Mouse (Mus musculus): ENCODE data around the gene Pde10a. TPM values are rescaled to one million over a fixed set of nuclear protein-coding genes. Genes with fewer than 3 reads are reported as not detected.
A peak's percentile ranks its signal among the peaks of the same experiment; 100 is the strongest.

Gene Pde10a
- polyA plus RNA-seq, 1 experiment from 2014 or later: 6.2 TPM

DNA sequence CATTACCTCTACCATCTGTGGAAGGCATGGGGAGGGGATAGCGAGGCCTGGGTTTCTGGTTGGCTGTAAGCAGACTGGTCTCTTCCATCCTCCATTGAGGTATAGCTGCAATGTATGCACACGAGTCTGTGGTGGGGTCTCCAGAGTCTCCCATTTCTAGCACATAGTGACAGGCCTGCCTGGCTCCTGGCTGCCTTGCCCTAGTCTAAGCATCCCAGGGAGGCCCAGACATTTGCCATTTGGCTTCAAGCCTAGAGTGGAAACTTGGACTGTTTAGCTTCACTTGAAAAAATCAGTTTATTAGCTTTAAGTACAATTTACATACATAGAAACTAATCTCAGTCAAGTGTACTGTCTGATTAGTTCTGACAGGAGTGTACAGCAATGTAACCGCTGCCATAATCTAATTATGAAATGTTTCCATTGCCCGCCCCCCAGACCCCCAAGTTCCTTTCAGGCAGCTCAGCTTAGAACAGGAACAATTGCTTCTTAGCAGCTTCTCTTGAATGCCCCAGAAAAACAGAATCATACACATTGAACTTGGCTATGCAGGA is 25.5 kb upstream of the Pde10a start:
- peaks cover 6% of the 10 kb centered on the region for H3K27me3 ChIP-seq
- no peak overlapping the region for H3K4me3 ChIP-seq
- no peaks in the 10 kb centered on the region for H3K36me3 ChIP-seq
- H3K4me1 ChIP-seq: peaks cover 25% of the 10 kb centered on the region
- H3K4me2 ChIP-seq: no peak overlapping the region
- peak overlapping the region; percentile 78 for H3K27ac ChIP-seq
- no peak overlapping the region for H3K9ac ChIP-seq
- H3K9me3 ChIP-seq: no peaks in the 10 kb centered on the region
- WGBS: 36% methylated on average over 4 of the region's 4 CpGs
- ATAC-seq (ENCODE audit: insufficient number of reproducible peaks, insufficient read depth, low FRiP score, low TSS enrichment, low read depth): peak; percentile 87

DNA sequence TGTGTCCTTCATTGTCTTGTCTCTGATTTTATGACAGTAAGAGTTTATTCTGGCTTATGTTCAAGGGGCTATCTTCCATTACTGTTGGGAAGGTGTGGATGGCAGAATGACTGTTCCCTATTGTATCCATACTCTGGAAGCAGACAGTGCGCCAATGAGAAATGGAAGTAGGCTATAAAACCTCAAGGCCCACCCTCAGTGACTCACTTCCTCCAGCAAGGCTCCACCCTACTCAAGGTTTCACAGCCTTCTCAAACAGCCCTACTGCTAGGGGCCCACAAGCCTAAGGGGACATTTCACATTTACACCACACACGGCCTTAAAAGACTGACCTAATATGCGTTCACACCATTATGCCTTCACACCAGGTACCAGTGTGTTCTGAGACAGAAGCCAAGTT is 20.8 kb upstream of the Pde10a start:
- WGBS: 88% methylated on average over 3 of the region's 3 CpGs
- no peak overlapping the region for H3K9ac ChIP-seq
- peaks cover 50% of the 10 kb centered on the region for H3K4me1 ChIP-seq
- H3K4me3 ChIP-seq: no peak overlapping the region
- no peak overlapping the region for H3K27ac ChIP-seq
- ATAC-seq (ENCODE audit: insufficient number of reproducible peaks, insufficient read depth, low FRiP score, low TSS enrichment, low read depth): no peak
- no peaks in the 10 kb centered on the region for H3K9me3 ChIP-seq
- no peak overlapping the region for H3K4me2 ChIP-seq
- no peaks in the 10 kb centered on the region for H3K36me3 ChIP-seq
- H3K27me3 ChIP-seq: peaks cover 8% of the 10 kb centered on the region

DNA sequence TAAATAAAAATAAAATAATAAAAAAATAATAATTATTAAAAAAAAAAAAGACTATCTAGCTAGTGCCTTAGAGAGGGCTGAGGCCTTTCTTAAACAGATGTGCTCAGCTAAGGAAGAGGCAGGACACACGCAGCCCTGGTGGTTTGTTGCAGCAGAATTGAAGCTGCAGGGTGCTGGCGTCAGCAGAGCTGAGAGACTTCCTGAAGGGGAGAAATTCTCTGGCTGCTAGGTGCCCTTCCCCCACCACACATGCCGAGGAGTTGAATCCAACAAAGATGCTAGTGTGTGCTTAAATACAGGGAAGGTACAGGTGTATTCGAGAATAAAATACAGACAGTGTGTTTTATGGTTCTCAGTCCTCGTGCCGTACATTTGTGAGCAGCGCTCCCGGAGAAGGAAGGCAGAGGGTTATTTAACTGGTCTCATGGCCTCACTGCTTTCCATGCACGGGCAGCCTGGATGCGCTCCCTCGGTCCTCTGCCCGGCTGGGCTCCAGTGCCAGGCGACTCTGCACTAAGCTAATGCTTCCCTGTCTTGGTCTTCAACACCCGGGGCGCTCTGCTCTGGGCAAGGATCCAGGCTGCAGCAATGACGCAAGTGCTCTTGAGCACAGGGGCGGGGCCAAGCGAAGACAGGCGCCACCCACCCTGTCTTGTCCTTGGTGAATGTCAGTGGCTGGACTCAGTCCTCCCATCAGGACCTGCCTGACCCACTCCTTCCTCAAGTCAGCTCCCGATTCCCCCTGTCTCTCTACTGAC is 19.3 kb upstream of the Pde10a start:
- peaks cover 40% of the 10 kb centered on the region for H3K4me1 ChIP-seq
- H3K27ac ChIP-seq: peak overlapping the region; percentile 60; the same call in 1 of the 2 replicates
- H3K36me3 ChIP-seq: no peaks in the 10 kb centered on the region
- ATAC-seq (ENCODE audit: insufficient number of reproducible peaks, insufficient read depth, low FRiP score, low TSS enrichment, low read depth): peak; percentile 57
- WGBS: under 1% methylated on average over 20 of the region's 20 CpGs
- H3K9me3 ChIP-seq: no peaks in the 10 kb centered on the region
- H3K4me2 ChIP-seq: peak overlapping the region; percentile 64
- peaks cover 8% of the 10 kb centered on the region for H3K27me3 ChIP-seq
- H3K9ac ChIP-seq: peak overlapping the region; percentile 59
- peak overlapping the region; percentile 33 for H3K4me3 ChIP-seq

DNA sequence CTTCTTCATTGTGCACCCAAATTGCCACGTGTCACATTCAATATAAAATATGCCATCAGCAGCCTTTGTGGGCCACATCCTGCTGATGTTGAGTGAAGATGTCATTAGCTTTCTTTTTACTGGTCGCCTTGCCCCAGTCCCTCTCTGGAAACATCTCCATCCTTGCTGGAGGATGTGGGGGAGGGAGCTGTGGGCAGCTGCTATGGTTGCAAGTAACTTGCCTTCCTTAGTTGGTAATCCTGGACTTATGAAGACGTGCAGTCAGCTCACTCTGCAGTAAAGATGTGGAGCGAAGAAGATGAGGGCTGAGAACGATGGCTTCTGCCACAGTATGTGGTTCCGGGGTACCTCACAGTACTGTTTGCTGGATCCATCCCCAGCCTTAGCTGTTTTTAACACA is 18.4 kb upstream of the Pde10a start:
- no peaks in the 10 kb centered on the region for H3K9me3 ChIP-seq
- no peak overlapping the region for H3K4me3 ChIP-seq
- no peak overlapping the region for H3K27ac ChIP-seq
- WGBS: 53% methylated on average over 6 of the region's 6 CpGs
- no peak for ATAC-seq (ENCODE audit: insufficient number of reproducible peaks, insufficient read depth, low FRiP score, low TSS enrichment, low read depth)
- H3K4me1 ChIP-seq: peaks cover 40% of the 10 kb centered on the region
- H3K9ac ChIP-seq: no peak overlapping the region
- no peak overlapping the region for H3K4me2 ChIP-seq
- H3K27me3 ChIP-seq: peaks cover 8% of the 10 kb centered on the region
- no peaks in the 10 kb centered on the region for H3K36me3 ChIP-seq

DNA sequence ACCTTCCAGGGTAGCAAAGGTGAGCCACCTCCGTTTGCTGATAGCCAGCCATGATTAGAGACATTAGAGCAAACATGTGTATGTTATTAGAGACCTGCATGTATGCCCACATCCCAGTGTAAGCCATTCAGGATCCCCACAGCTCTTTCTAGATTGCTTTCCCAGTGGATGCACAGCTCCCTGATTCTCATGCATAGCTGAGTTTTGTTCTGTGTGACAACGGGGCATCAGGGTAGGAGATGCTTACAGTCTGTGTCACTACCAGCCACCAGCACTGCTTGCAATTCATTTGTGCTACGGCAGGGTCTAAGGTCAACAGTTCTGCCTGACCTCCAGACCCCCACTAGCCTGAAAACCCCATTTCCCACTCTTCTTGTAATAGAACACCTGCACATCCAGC is 17.5 kb upstream of the Pde10a start:
- H3K4me2 ChIP-seq: peak overlapping the region; percentile 59
- peak overlapping the region; percentile 52; the same call in 1 of the 2 replicates for H3K9ac ChIP-seq
- WGBS: 1% methylated on average over 3 of the region's 3 CpGs
- 0 out of 2 replicates have a peak overlapping the region, but pooled peaks have one; percentile 36 for H3K4me3 ChIP-seq
- peaks cover 44% of the 10 kb centered on the region for H3K4me1 ChIP-seq
- H3K27me3 ChIP-seq: peaks cover 3% of the 10 kb centered on the region; the same call in 1 of the 2 replicates
- no peaks in the 10 kb centered on the region for H3K9me3 ChIP-seq
- peak overlapping the region; percentile 34; the same call in 1 of the 2 replicates for H3K27ac ChIP-seq
- no peaks in the 10 kb centered on the region for H3K36me3 ChIP-seq
- no peak for ATAC-seq (ENCODE audit: insufficient number of reproducible peaks, insufficient read depth, low FRiP score, low TSS enrichment, low read depth)

DNA sequence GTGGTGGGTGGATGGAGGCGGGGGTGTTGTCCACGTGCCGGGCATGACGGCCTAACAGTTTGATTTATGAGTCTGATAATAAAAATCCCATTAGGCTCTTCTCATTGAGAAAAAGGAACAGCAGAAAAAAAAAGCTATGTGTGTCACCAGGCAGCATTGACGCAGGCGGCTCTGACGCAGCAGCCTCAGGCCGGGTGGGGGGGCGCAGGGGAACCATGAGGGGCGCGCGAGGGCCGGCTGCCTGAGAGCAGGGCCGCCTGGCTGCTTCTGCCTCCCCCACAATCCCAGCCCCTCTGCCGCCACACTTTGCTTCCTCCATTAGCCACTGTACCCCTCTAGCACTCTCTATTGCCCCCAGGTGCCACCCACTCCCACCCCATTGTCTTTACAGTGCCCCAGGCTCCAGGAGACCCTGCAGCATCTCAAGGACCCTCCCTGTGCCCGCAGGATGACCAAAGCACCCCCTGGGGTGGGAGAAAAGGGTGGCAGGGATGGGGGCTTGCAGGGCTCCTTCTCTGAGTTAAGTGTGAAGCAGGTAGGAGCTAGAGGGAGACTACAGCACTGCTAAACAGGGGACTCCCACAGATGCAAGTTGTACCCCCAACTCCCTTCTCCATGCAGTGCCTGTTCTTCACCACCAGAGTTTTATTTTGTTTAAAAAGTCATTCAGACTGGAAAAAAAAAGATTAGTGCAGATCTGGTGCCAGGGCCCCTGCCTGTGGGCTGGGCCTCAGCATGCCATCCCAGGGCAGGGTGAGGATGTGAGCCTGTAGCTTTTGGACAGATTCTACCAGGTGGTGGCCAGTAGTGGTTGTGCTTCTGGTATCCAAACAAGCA is 16.6 kb upstream of the Pde10a start:
- Histone ChIP-seq H3K4me3 (peak overlapping the region; percentile 36), H3K9me3 (no peaks in the 10 kb centered on the region), H3K4me1 (peaks cover 48% of the 10 kb centered on the region), H3K27ac (peak overlapping the region; percentile 87), H3K36me3 (no peaks in the 10 kb centered on the region), H3K9ac (peak overlapping the region; percentile 60), H3K27me3 (peaks cover 2% of the 10 kb centered on the region; the same call in 1 of the 2 replicates), H3K4me2 (peak overlapping the region; percentile 59)
- ATAC-seq (ENCODE audit: insufficient number of reproducible peaks, insufficient read depth, low FRiP score, low TSS enrichment, low read depth): peak; percentile 85
- under 1% methylated on average over 14 of the region's 16 CpGs for WGBS

DNA sequence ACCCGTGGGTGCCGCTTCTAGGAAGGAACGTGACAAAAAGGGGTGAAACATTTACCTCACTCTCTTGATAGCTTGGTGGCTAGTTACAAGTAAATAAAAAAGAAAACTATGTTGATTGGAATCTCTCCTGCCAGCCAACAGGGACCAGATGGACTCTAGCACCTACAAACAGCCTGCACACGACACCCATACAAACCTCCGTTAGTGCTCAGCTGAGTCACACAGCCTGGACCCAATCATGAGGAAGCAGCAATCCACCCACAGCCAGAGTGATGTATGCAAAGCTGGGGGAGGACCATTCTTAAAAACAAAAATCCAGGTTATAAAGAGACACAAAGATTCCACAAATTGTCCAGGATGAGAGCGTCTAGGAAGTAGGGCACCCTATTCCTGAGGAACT is 9.2 kb upstream of the Pde10a start:
- peaks cover 9% of the 10 kb centered on the region for H3K4me1 ChIP-seq
- no peak for ATAC-seq (ENCODE audit: insufficient number of reproducible peaks, insufficient read depth, low FRiP score, low TSS enrichment, low read depth)
- no peaks in the 10 kb centered on the region for H3K27me3 ChIP-seq
- no peak overlapping the region for H3K4me3 ChIP-seq
- no peaks in the 10 kb centered on the region for H3K36me3 ChIP-seq
- no peak overlapping the region for H3K9ac ChIP-seq
- H3K9me3 ChIP-seq: no peaks in the 10 kb centered on the region
- no peak overlapping the region for H3K27ac ChIP-seq
- 77% methylated on average over 6 of the region's 6 CpGs for WGBS
- H3K4me2 ChIP-seq: no peak overlapping the region

DNA sequence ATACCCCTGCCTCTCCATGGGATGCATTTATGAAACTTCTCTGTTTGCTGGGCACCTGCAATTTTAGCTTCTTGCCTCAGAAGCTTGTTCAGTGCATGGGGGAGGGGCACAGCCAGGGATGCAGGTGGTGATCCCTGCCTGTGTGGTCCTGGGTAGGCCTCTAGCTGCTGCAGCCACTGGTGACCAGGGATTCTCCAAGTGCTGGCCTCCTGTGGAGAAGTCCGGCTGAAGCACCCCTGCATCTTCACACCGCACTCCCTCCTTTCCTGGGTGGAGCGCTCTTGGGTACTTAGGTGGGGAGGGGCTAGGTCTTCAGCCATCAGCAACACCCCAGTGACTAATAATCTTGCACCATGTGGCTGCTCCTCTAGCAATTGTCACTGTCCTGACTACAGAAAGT is 1.2 kb upstream of the Pde10a start:
- no peak for ATAC-seq (ENCODE audit: insufficient number of reproducible peaks, insufficient read depth, low FRiP score, low TSS enrichment, low read depth)
- Histone ChIP-seq H3K36me3 (no peaks in the 10 kb centered on the region), H3K27ac (no peak overlapping the region), H3K27me3 (peaks cover 61% of the 10 kb centered on the region), H3K9me3 (no peaks in the 10 kb centered on the region), H3K4me1 (peaks cover 22% of the 10 kb centered on the region), H3K4me2 (peak overlapping the region; percentile 98), H3K4me3 (peak overlapping the region; percentile 55), H3K9ac (peak overlapping the region; percentile 67)
- WGBS: 26% methylated on average over 3 of the region's 3 CpGs

DNA sequence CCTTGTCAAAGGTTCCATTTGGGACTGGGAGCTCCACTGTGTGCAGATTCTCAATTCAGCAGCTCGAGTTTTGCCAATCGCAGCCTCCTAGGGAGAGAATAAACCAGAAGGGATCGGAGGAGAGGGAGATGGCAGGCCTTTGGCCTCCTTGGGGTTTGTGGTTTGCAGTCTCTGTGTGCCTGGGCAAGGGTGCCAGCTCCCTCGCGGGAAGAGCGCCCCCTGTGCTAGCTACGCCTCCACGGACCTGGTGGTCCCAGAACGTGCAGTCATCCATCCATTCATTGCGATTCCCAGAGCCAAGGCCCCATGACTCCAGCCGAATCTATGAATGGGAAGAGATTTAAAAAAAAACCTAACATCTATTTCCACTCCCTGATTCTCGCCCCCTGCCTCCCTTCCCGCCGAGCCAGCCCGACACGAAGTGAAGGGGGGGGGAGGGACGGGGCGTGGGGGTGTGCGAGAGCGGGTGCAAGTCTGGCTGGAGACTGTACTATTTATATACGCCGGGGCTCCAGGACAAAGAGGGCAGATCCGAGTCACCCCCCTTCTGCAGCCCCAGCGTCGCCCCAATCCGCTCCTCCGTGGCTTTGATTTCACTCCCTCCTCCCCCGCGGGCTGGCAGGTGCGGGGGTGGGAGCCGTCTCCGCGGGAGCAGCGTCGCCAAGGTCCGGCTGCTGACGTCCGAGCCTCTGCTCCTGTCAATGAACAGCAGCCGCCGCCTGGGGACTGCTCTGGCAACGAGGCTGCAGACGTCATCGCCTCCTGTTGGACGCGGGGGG is 596 bp upstream of the Pde10a start:
- WGBS: 1% methylated on average over 42 of the region's 45 CpGs
- no peak overlapping the region for H3K27ac ChIP-seq
- H3K4me1 ChIP-seq: peaks cover 22% of the 10 kb centered on the region
- H3K36me3 ChIP-seq: no peaks in the 10 kb centered on the region
- peak overlapping the region; percentile 67 for H3K9ac ChIP-seq
- H3K9me3 ChIP-seq: no peaks in the 10 kb centered on the region
- H3K4me2 ChIP-seq: peak overlapping the region; percentile 98
- peaks cover 61% of the 10 kb centered on the region for H3K27me3 ChIP-seq
- H3K4me3 ChIP-seq: peak overlapping the region; percentile 55
- ATAC-seq (ENCODE audit: insufficient number of reproducible peaks, insufficient read depth, low FRiP score, low TSS enrichment, low read depth): peak; percentile 66

DNA sequence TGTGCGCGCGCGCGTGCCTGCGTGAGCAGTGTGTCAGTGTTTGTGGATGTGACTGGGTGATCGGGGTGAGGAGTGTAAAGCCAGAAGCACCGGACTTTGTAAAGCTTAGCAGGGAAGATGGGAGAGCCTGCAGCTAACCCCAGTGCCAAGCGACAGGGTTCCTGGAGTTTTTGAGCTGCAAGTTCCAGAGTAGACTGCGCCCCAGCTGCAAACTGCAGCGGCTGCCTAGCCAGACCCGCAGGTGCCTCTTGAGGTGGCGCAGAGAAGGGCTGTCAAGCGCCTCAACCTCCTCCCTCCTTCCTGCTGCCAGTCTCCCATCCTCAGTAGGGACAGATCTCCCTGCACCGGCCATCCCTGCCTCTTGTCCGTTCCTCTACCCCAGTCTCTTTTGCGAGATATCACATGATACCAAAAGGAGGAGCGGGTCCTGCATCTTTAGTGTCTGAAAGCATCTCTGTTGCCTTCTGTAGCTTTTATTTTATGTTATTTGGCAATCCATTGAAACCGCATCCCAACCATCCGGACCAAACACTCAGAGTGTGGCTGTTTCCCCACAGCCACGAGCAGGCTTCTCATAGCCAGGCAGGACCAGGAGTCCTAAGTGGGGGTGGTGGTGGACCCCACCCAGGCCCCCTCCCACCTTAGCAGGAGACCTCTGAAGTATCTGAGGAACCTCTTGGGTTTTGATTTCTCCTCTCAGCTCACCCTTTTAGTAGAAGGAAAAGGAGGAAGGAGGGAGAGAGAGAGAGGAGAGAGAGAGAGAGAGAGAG is 984 bp downstream of the Pde10a start:
- WGBS: 2% methylated on average over 21 of the region's 21 CpGs
- Histone ChIP-seq H3K4me3 (peak overlapping the region; percentile 55), H3K27me3 (peaks cover 61% of the 10 kb centered on the region), H3K4me2 (peak overlapping the region; percentile 98), H3K36me3 (no peaks in the 10 kb centered on the region), H3K9me3 (no peaks in the 10 kb centered on the region), H3K4me1 (peaks cover 22% of the 10 kb centered on the region), H3K27ac (no peak overlapping the region), H3K9ac (peak overlapping the region; percentile 52; the same call in 1 of the 2 replicates)
- ATAC-seq (ENCODE audit: insufficient number of reproducible peaks, insufficient read depth, low FRiP score, low TSS enrichment, low read depth): no peak

All from embryonic facial prominence, embryonic 13.5 days (tissue).